Mouse (Mus musculus) urinary bladder, adult 18-20 months (tissue): ENCODE measurements at regions not wholly inside any gene's neighbourhood (a gene's known extent, or its start where the extent isn't known, plus 50 kb on each side); places are given as distances from the start of the nearest gene placed in this dataset.
A peak's percentile ranks its signal among the peaks of the same experiment; 100 is the strongest.
"Not testable (repeated sequence)": the region's sequence is repeated elsewhere in the genome, so short reads cannot be mapped to it uniquely, and the experiment has no call there.

ENCODE experiments used
- DNase-seq, 2 experiments: peaks; one replicate each; pipeline ENCODE4 v3.0.0; 2022; ENCODE audit warnings: low spot score in 2 of 2, mixed read lengths in 2 of 2

DNA sequence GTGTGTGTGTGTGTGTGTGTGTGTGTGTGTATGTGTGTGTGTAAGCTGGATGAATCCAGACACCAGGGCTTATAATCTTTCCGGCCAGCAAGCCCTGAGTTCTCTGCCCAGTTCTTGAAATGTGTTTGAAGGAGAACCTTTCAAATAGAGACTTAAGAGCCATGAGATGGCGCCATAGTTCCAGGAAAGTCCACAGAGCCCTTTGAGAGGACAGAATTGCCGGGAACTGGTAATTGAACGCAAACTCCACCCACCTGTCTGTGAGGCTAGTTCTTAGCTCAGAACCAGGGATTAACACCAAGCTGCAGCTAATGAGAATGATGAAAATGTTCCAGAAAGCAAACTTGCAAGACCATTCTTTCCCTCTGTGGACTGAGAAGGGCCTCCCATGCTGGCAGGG, 72.2 kb downstream of the Trim42 start:
- DNase-seq, result no peak

DNA sequence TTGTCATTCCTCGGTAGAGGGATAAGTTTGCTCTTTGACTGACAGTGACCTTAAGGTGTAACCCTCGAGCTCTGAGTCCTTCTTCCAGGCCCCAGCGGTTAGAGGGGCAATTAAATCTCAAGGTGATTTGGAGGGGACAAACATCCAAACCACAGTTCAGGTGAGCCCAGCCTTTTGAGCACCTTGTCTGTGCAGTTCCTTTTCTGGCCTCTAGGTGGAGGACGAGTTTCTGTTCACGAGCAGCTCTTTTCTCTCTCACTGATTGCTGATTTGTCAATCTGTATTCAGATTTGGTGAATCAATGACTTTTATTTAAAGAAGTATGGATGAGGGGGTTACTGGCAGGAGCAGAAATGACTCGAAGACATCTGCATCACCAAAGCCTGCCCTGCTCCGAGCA, 74.0 kb downstream of the Trim42 start:
- peak in 1 of 2 experiments; percentile 36 for DNase-seq

DNA sequence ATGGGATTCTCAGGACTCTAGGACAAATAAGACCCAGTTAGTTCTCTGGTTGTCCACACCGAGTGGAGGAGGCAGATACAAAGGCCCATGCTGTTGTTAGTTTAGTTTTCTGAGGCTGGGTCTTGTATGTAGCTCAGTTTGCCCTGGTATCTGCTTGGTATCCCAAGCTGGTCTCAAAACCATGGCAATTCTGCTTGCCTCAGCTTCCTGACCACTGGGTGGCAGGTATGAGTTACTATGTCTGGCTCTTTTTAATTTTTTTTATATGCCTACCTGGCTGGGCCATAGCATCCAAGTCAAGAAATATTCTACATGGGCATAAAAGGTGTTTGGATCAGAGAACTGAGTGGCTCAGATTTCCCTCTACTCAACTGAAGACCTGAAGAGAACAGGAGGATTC, 77.9 kb downstream of the Trim42 start:
- DNase-seq, result no peak

DNA sequence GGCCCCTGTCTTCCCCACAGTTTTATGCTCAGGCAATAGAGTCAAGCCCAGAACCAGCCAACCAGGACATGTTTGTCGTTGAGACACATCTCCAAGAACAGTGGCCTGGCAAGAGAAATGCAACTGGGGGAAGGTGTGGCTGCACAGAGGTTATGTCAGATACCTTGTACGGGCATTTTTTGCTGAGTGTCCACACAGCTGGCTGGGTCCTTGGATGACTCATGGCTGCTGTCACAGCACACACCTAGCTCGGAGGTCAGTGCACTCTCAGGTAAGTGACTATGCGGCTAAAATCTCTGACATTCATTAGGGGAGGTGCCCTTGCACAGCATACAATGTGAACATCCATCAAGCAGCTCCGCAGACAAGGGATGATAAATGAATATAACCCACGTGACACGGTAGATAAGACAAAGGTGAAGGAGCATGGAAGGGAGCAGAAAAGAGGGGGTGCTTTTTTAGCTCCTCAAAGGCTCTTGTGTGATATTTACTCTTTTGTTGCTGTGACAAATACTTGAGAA, 85.4 kb downstream of the Trim42 start:
- peak in 1 of 2 experiments; percentile 8 for DNase-seq

DNA sequence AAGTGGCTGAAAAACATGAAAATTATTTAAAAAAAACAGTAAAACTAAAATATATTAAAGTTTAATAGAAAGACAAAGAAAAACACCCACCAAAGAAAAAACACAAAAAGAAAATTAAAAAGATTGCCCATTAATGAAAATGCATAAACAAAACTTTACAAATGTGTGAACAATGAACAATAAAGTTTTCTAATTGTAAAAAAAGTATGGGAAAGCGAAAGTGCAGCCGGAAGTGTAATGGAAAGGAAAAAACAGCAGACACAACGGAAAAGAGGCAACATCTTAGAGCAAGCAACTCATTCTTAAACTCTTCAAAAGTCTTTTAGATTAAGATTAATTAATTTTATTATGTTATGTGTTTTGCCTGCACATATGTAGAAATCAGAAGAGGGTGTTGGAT, 87.7 kb downstream of the Trim42 start:
- no peak for DNase-seq

DNA sequence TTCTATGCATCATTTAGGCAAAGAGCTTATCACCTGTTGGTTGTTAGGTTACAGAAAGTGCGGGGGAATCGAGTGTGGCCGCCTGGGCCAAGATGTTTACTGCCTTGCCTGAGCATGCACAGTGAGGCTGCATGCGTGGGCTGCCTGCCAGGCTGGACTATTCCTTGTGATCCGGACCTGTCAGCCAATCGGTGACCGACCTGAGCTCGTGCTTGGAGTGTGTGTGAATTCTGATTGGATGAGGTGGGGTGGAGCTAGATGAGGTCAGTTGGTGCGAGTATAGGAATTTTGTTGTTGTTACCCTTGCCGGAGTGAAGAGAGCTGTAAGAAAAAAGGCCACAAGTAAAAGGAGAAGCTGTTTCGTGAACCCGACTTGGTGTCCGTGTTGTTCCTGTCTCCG, 94.3 kb downstream of the Trim42 start:
- DNase-seq, result not testable (repeated sequence)

DNA sequence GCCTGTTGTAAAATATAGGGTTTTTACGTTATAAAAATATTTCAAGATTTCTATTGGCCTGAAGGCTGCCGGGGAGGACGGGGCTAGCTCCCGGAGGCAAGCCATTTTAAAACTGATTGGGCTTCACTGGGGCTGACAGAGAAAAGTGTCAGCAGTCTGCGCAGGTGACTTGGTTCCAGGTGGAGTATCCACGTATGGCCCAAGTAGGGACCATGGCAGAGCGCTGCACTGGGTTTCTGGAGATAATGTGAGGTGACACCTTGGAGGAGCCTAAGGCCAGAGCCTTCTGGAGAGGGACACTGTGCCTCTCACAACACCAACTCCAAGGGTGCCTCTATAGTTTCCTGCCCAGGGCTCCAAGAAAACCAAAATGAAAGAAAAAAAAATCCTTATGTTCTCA, 95.9 kb downstream of the Trim42 start:
- DNase-seq, result no peak

DNA sequence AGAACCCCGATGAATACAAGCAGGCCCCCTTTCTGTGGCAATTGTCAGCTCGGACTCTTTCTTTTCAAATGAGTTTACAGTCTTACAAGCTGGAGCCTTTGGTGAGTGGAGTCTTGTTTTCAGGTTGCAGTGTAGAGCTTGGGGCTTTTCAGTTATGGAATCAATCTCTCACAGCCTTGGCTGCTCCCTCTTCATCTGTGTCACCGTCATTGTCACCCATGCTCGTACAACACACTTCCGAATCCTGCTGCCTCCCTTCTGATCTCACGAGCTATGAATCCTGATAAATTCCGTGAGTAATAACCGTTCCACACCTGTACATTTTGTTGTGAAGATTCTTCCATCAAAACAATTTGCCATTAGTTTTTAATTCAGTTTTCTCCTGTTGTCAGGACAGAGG, 97.7 kb downstream of the Trim42 start:
- no peak for DNase-seq

DNA sequence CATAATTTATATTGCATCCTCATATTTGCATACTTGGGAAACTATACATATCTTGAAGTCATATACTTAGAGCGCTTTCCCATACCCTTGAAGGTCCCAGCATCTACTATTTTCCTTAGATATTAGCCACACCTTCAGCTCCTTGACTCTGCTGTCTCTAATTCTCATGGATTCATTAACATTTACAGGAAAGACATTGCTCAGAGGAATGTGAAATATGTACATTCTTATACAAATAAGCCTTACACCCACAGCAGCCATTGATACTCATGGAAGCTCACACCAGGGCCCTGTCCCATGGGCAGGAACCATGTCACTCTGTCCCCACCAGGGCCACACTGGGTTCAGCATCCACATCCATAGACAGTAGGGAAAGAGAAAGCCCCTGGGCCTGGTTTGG, 122.1 kb downstream of the Trim42 start:
- no peak for DNase-seq

DNA sequence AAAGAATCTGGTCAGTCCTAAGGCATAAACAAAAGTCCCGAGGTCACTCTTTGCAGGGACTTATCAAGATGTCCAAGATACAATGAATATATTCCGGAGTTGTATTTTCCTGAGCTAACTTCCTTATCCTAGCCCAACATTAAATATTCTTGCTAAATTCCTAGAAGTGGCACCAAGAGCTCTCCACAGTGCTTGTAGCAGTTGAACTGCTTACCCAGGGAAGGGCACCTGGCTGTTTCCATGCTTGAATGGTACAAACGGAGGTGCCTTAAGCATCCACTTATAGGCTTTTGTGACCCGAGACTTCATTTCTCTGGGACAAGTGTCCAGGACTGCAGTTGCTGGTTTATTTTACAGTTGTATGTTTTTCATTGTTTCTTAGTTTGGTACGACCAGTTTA, 115.1 kb upstream of the Slc25a36 start:
- no peak for DNase-seq

DNA sequence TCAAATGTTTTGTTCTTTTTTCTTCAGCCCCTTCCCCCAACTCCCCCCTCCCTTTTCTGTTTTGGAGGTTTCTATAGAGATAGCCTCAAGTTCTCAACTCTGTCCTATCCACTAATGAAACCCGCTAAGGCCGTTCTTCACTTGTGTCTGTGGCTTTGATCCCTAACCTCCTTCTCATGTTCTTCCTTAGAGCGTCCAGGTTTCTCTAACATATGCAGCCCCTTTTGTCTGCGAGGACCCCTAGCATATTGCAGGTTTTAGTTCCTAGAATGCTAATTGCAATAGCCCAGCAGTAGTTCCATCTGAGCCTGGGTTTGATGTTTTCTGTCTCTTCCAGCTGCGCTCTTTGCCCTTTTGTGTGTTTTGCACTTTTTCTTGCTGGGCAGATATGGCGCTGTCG, 113.6 kb upstream of the Slc25a36 start:
- DNase-seq, result no peak

DNA sequence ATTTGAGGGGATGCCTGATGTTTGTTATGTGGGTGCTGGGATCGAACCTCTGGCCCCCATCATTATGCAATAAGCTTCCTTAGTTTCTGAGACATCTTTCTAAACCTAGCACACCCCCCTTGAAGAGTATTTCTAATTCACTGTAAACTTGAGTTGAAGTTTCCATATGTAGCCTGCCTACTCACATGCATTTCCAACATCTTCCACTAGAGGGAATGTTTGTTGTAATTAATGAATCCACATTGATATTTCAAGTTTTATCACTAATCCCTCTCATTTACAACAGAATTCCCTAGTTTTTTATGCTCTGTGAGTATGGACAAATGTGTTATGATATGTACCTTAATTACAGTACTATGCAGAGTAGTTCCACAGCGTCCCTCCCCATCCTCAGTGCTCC, 103.8 kb upstream of the Slc25a36 start:
- no peak for DNase-seq

DNA sequence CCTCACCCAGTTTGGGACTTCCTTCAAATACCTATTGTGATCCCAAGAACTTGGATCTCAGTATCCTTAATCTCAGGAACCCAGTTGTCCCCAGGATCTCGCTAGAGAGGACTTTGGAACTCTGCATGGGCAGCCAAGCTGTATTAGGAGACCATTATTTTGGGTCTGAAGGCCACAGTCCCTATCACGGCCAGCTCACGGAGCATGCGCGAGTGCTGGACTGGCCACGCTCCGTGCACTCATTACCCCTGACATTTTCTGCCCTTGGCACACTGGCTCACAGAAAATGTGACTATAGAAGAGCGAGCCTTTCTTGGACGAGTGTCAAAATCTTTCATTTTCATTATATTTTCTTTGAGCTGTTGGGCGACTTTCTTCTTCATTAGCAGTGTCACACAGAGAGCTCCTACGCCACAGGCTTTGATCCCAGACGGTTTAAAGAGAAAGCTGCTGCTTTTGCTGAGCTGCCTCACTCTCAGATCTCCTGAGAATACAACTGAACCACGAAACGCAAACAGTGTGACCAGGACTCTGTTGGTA, 79.4 kb upstream of the Slc25a36 start:
- no peak for DNase-seq

DNA sequence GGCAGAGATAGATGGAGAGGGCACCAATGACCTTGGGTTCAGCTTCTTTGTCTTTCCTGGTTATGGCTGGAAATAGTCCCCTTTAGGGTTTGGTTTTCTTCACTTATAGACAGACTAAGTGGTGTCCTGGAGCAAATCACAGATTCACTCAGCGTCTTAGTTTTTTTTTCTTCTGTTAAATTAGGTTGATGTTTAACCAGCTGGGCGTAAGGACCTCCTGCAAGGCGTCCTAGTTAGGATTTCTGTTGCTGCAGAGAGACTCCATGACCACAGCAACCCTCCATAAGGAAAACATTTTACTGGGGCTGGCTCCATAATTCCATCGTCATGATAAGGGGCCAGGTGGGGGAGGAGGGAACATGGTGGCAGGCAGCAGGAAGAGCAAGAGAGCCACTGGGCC, 78.7 kb upstream of the Slc25a36 start:
- DNase-seq, result no peak

DNA sequence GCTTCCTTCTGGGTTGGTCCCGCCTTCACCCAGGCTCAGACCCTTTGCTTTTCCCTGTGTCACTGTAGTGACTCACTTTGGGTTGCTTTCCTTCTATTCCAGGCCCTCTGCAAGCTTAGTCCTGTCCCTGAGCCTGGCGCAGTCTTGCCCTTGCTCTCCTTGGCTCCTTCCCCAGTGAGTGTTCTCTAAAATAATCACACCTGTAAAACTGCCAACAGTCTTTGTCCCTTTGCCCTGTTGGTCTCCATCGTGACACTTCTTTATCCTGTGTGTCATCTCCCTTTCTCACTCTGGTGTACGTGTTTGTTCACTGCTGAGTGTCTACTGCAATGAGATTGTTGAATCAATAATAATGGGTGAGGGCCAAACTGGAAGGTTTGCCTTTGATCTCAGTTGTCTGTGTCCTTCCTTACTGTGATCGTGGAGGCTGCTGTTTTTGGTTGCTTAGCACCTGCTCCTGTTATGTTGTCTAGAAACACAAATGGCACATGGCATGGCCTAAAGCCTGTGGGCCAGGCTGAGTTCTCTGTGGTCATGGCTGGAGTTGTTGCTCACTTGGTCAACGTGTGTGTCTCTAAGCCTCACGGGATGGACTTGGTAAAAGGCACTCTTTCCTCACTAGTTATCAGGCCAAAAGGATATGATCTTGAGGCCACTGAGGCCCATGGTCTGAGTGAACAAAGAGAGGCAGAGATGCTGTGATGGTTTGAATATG, 77.8 kb upstream of the Slc25a36 start:
- DNase-seq, result peak; percentile 16 to 54

DNA sequence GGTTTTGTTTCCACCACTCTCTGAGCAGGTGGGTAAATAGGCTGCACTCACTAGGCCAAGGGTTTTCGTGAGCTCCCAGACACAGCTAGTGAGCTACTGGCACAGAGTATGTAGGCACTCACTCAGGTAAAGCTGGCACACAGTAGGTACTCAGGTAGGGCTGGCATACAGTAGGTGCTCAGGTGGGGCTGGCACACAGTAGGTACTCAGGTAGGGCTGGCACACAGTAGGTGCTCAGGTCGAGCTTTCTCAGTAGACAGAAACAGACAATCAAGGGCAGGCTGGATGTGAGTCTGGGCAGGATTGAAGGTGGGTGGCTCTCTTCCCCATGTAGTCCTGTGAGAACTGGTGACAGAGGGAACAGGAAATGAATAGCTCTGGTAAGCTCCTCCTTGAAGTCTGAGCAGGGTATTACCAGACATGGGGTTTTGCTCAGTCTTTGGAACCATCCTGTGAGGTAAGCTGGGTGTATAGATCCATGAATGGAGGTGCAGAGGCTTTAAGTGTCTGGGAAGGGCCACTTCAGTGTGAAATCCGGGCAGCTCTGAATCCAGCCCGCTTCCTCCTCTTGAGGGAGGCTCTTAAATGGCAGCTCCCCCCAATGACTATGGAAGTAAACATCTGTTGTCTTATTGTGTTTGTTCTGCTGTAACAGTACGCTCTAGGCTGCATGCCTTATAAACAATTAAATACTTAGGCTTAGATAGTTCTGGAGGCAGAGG, 62.4 kb upstream of the Slc25a36 start:
- no peak for DNase-seq

DNA sequence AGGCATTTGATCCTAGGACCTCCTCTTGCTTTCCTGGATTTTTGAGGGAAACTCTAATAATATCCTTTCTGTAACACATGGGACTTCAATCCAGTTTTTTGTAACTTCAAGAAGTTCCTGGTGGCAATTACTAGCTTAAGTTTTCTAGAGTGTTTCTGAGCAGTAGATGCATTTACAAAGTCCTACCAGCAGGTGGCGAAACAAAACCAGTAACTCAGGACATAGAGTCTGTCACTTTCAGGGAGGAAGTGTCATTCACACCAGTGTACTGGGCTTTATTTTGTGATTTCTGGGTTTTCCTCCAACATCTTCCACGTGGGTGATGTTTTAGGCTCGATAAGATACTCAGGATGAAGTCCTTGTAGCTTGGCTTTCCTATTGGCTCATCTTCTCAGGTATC, 61.1 kb upstream of the Slc25a36 start:
- peak in 1 of 2 experiments; percentile 30 for DNase-seq

DNA sequence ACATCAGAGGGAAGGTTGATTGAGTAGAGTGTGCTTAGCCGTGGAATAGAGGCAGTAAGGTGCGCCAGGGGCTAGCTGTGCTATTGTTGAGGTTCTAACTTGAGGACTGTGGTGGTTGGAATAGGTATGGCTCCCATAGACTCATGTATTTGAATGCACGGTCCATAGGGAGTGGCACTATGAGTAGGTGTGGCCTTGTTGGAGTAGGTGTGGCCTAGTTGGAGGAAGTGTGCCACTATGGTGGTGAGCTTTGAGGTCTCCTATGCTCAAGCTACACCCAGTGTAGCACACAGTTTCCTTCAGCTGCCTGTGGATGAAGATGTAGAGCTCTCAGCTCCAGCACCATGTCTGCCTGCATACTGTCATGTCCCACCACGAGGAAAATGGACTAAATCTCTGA, 60.5 kb upstream of the Slc25a36 start:
- DNase-seq, result no peak

DNA sequence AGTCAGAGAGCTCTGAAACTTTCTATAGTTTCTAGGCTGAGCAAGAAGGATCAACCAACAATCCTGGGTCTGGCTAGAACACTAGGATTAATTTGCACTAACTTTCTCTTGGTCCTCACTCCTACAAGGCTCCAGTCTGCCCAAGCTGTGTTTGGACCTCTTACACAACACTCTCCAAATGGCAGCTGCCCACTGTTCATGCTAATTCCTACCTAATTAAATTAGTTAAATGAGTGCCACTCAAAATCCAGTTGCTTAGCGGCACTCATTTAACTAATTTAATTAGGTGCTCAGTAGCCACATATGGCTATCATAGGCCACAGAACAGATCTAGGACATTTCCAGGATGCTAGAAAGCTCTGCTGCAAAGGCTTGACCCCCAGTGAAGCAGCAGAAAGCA, 59.9 kb upstream of the Slc25a36 start:
- no peak for DNase-seq

DNA sequence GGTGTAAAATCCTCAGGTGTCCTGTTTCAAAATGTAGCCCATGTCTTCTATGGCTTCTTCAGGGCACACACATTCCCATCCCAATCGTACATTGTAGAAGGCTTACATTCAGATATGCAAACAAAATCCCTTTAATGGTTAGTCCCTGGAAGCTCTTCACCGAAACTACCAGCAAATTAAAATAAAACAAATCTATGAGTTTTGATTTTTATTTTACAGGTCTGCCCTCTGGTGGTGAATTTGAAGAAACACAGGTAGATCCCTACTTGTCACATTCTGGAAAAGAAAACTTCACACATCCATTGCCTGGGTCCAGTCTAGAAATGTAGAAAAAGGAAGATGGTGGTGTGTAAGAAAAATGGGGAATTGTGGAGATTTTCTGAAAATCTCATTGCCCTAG, 51.5 kb upstream of the Slc25a36 start:
- no peak for DNase-seq
